Mouse (Mus musculus) right cerebral cortex, postnatal 25 days (tissue): ENCODE data around the gene Nlk.
"Not testable (repeated sequence)": the region's sequence is repeated elsewhere in the genome, so short reads cannot be mapped to it uniquely, and the experiment has no call there.

Experiments
- DNase-seq: peaks from one replicate; pipeline ENCODE4 v3.0.0; 2022

Gene Nlk

GRCm38 (mm10) chr11:78540358-78540757 lies 156.8 kb downstream of the Nlk start:
- no peak for DNase-seq

- no peak for DNase-seq
Measured at GRCm38 (mm10) chr11:78536690-78537084, 160.5 kb downstream of the Nlk start.

GRCm38 (mm10) chr11:78536080-78536689 lies 161.0 kb downstream of the Nlk start, which contains the start of the genes Tnfaip1 and Ift20:
Tnfaip1 (minus strand) TSS chr11:78536332.
Ift20 (plus strand) TSS chr11:78536361.
- peak; percentile 97 for DNase-seq

GRCm38 (mm10) chr11:78535376-78536079 lies 161.6 kb downstream of the Nlk start:
- no peak for DNase-seq

- DNase-seq = no peak
Measured at GRCm38 (mm10) chr11:78534516-78534915, 162.7 kb downstream of the Nlk start.

GRCm38 (mm10) chr11:78531515-78531914 lies 165.7 kb downstream of the Nlk start:
- not testable (repeated sequence) for DNase-seq

GRCm38 (mm10) chr11:78531046-78531445 lies 166.1 kb downstream of the Nlk start:
- DNase-seq = no peak

- no peak for DNase-seq
Measured at GRCm38 (mm10) chr11:78530001-78530400, 167.2 kb downstream of the Nlk start.

GRCm38 (mm10) chr11:78528714-78529113 lies 168.5 kb downstream of the Nlk start:
- no peak for DNase-seq

- DNase-seq = no peak
Measured at GRCm38 (mm10) chr11:78524838-78525237, 172.3 kb downstream of the Nlk start.

GRCm38 (mm10) chr11:78523241-78523955 lies 173.8 kb downstream of the Nlk start:
- no peak for DNase-seq

GRCm38 (mm10) chr11:78522481-78522997 lies 174.6 kb downstream of the Nlk start:
- DNase-seq = no peak

- DNase-seq = no peak
Measured at GRCm38 (mm10) chr11:78521880-78522279, 175.3 kb downstream of the Nlk start.

GRCm38 (mm10) chr11:78518931-78519330 lies 178.2 kb downstream of the Nlk start:
- DNase-seq = no peak
